Mouse (Mus musculus) heart, embryonic 11.5 days (tissue): Measurements from ENCODE around the gene Gm6904. TPM values are rescaled to one million over a fixed set of nuclear protein-coding genes. Genes with fewer than 3 reads are reported as not detected.
"Not testable (repeated sequence)": the region's sequence is repeated elsewhere in the genome, so short reads cannot be mapped to it uniquely, and the experiment has no call there.

ENCODE experiments used
- ATAC-seq: fragments of 200-750 bp; cut with Nextera tagmentation; replicated peaks from 2 replicates; pipeline ENCODE4 v1.8.0; 2017; ENCODE audit warnings: moderate library complexity; ENCODE audit not compliant: insufficient number of reproducible peaks, low FRiP score, low TSS enrichment
- H3K27ac ChIP-seq: fragments of 300-500 bp; sonication (generic); 2 replicates; pipeline ENCODE4 v1.5.1; 2014; ENCODE audit warnings: mild to moderate bottlenecking, low read depth, low read length
- H3K27me3 ChIP-seq: fragments of 300-500 bp; sonication (generic); 2 replicates; pipeline ENCODE4 v1.6.1; 2014; ENCODE audit warnings: mild to moderate bottlenecking, low read length, mixed read lengths; ENCODE audit not compliant: control insufficient read depth, insufficient read depth
- H3K36me3 ChIP-seq: fragments of 300-500 bp; sonication (generic); 2 replicates; pipeline ENCODE4 v1.6.1; 2014; ENCODE audit warnings: mild to moderate bottlenecking, low read length, moderate library complexity, mixed read lengths; ENCODE audit not compliant: control insufficient read depth, insufficient read depth
- H3K4me1 ChIP-seq: fragments of 300-500 bp; sonication (generic); 2 replicates; pipeline ENCODE4 v1.6.1; 2014; ENCODE audit warnings: low read length; ENCODE audit not compliant: control insufficient read depth, insufficient read depth
- H3K4me2 ChIP-seq: fragments of 300-500 bp; sonication (generic); 2 replicates; pipeline ENCODE4 v1.6.1; 2014; ENCODE audit warnings: mild to moderate bottlenecking, moderate library complexity
- H3K4me3 ChIP-seq: fragments of 300-500 bp; sonication (generic); 2 replicates; pipeline ENCODE4 v1.5.1; 2014; ENCODE audit warnings: low read depth, low read length
- H3K9ac ChIP-seq: fragments of 300-500 bp; sonication (generic); 2 replicates; pipeline ENCODE4 v1.6.1; 2014; ENCODE audit warnings: mild to moderate bottlenecking, low read depth, low read length, moderate library complexity
- H3K9me3 ChIP-seq: fragments of 300-500 bp; sonication (generic); replicated peaks from 2 replicates; pipeline ENCODE4 v1.6.1; 2016; ENCODE audit warnings: low read length; ENCODE audit not compliant: control insufficient read depth
- WGBS: fragments of 180-500 bp; shearing (Covaris S2); extraction: QIAGEN DNeasy Blood & Tissue Kit; methylation state at CpG from one replicate; pipeline ENCODE4 v1.1.7; 2014; ENCODE audit not compliant: insufficient replicate concordance; 5-methylcytosine and 5-hydroxymethylcytosine counted together
- polyA plus RNA-seq: library from polyadenylated mRNA; unstranded; fragments of >200 nt; fragmentation: Nextera tagmentation; extraction: Ambion mirVana; gene quantifications from 2 replicates; pipeline ENCODE4 v1.2.1, GENCODE M21; 2014

The Gm6904 gene
- polyA plus RNA-seq = not detected in 2 replicates

DNA sequence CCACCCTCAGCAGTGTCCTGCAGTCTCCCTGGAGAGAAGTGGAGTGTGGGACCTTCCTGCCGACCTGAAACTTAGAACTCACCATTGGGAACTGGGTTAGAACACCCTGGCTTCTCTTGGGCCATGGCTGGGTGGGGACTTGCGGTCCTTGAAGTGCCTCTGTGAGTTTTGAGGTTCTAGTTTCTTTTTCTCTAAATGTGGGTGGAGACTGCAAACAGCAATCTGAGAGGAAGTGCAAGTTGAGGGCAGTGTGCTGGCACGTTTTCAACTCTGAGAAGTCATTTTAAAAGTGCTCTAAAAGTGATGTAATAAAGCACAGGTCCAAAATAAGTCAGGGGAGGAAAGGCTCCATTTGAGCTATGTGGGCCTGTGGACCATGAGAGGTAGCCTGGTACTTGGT is at the start of gene Gm6904:
TSS of gene Gm6904 (minus strand) at position 161 of the 400 bp plus-strand sequence.
- H3K9me3 ChIP-seq = no peaks in the 10 kb centered on the region
- no peak within 1 kb of the TSS for H3K27ac ChIP-seq
- no peak for ATAC-seq
- H3K4me3 ChIP-seq = no peak within 1 kb of the TSS
- H3K36me3 ChIP-seq = no peaks in the 10 kb centered on the region
- H3K4me1 ChIP-seq = no peaks in the 10 kb centered on the region
- no peaks in the 10 kb centered on the region for H3K27me3 ChIP-seq
- H3K4me2 ChIP-seq = no peak within 1 kb of the TSS
- 67% methylated on average over 3 of the region's 3 CpGs for WGBS
- no peak within 1 kb of the TSS for H3K9ac ChIP-seq

DNA sequence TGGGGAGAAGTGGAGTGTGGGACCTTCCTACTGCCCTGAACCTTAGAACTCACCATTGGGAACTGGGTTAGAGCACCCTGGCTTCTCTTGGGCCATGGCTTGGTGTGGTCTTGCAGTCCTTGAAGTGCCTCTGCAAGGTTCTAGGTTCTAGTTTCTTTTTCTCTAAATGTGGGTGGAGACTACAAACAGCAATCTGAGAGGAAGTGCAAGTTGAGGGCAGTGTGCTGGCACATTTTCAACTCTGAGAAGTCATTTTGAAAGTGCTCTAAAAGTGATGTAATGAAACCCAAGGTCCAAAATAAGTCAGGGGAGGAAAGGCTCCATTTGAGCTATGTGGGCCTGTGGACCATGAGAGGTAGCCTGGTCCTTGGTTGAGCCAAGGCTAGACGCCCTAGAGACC is 37.4 kb upstream of the Gm6904 start, which contains the start of gene Phf11a:
TSS of gene Phf11a (minus strand) at position 132 of the 400 bp plus-strand sequence.
- H3K9ac ChIP-seq, H3K36me3 ChIP-seq, H3K4me2 ChIP-seq, H3K4me1 ChIP-seq, ATAC-seq, H3K27ac ChIP-seq, H3K27me3 ChIP-seq, H3K9me3 ChIP-seq, H3K4me3 ChIP-seq: not testable (repeated sequence)
- 62% methylated on average over 1 of the region's 1 CpGs for WGBS

DNA sequence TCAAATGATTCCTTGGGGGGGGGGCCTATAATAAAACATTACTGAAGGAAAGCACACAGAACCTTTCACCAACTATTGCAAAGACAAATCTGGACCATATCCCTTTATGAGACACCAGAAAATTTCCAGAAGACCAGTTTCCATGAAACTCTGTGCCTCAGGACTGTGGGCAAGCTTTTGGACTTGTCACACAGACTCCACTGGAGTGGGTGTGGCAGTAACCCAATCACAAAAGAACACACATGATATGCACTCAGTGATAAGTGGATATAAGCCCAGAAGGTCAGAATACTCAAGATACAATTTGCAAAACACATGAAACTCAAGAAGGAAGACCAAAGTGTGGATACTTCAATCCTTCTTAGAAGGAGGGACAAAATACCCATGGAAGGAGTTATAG is 31.8 kb upstream of the Gm6904 start:
- H3K4me2 ChIP-seq, H3K4me3 ChIP-seq, H3K4me1 ChIP-seq, H3K27ac ChIP-seq, H3K9ac ChIP-seq, H3K9me3 ChIP-seq, ATAC-seq, H3K36me3 ChIP-seq, H3K27me3 ChIP-seq: not testable (repeated sequence)

DNA sequence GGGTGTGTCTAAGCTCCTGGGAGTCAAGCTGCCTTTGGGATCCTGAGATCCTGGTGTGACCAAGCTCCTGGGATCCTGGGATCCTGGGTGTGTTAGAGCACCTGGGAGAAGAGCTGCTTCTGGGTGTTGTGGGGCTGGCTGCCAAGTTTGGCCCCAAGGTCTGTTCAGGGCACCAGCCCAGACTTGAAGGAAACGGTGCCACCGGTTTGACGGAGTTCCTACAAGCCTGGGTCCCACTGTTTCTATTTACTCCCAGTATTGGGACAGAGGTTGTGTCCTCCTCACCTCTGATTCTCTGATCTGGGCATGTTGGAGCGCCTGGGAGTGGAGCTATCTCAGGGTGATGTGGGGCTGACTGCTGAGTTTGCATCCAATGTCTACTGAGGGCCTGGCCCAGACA is 14.9 kb upstream of the Gm6904 start:
- not testable (repeated sequence) for H3K9ac ChIP-seq, H3K4me2 ChIP-seq, H3K9me3 ChIP-seq, H3K4me1 ChIP-seq, H3K27ac ChIP-seq, H3K4me3 ChIP-seq, H3K27me3 ChIP-seq, H3K36me3 ChIP-seq, ATAC-seq
- 73% methylated on average over 4 of the region's 4 CpGs for WGBS

DNA sequence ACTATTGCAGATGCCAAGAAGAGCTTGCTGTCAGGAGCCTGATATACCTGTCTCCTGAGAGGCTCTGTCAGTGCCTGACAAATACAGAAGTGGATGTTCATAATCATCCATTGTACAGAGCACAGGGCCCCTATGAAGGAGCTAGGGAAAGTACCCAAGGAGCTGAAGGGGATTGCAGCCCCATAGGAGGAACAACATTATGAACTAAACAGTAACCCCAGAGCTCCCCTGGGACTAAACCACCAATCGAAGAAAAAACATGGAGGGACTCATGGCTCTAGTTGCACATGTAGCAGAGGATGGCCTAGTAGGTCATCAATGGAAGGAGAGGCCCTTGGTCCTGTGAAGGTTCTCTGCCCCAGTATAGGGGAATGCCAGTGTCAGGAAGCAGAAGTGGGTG is 4.2 kb downstream of the Gm6904 start:
- H3K27me3 ChIP-seq, H3K36me3 ChIP-seq, H3K4me3 ChIP-seq, H3K4me2 ChIP-seq, H3K9me3 ChIP-seq, H3K27ac ChIP-seq, H3K9ac ChIP-seq, ATAC-seq, H3K4me1 ChIP-seq: not testable (repeated sequence)
- WGBS = 67% methylated on average over 1 of the region's 1 CpGs

DNA sequence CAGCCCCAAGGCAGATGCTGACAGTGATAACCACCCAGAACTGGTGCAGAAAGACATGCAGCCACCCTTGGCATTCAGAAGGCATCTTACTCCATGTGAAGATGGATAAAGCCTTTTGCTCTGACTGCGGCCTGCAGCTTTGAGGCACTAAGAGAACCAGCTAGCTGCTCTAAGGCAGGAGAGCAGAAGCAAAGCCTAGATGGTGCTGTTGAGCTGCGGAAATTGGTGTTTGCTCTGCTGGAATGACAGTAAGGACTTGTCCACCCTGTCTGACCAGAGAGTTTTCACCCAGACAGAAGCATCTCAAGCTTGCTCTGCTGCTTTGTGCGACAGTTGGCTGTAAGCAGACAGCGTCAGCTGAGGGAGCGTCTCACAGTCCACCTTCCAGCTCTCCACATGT is 9.7 kb downstream of the Gm6904 start:
- WGBS = 55% methylated on average over 5 of the region's 5 CpGs
- H3K9me3 ChIP-seq = not testable (repeated sequence)

DNA sequence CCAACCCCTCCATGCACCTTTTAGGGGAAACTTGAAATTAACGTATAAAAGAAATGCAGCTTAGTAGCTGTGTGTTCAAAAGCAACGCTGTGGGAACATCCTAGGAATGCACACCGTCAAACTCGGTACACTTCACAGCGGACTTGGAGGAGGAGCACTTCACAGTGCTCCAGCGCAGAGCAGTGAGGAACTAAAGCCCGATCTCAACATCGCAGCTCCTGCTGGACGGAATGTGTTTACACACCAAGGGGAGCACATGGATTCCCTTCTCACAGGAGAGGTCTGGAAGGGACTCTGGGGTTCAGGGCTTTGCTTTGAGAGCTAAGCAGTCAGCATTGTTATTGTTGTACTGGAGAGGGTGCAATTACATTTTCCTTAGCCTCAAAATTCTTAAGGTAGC is 26.4 kb downstream of the Gm6904 start:
- no peak for ATAC-seq
- Histone ChIP-seq H3K9ac (no peak overlapping the region), H3K4me1 (no peaks in the 10 kb centered on the region), H3K27ac (no peak overlapping the region), H3K4me3 (no peak overlapping the region), H3K27me3 (no peaks in the 10 kb centered on the region; the same call in 1 of the 2 replicates), H3K9me3 (no peaks in the 10 kb centered on the region), H3K4me2 (no peak overlapping the region), H3K36me3 (peaks cover 18% of the 10 kb centered on the region)
- WGBS = 89% methylated on average over 9 of the region's 9 CpGs

More for the DNA sequence above, 9.7 kb downstream of the Gm6904 start:
- H3K36me3 ChIP-seq, ATAC-seq, H3K9ac ChIP-seq, H3K27me3 ChIP-seq, H3K4me1 ChIP-seq, H3K4me3 ChIP-seq, H3K27ac ChIP-seq, H3K4me2 ChIP-seq: not testable (repeated sequence)

DNA sequence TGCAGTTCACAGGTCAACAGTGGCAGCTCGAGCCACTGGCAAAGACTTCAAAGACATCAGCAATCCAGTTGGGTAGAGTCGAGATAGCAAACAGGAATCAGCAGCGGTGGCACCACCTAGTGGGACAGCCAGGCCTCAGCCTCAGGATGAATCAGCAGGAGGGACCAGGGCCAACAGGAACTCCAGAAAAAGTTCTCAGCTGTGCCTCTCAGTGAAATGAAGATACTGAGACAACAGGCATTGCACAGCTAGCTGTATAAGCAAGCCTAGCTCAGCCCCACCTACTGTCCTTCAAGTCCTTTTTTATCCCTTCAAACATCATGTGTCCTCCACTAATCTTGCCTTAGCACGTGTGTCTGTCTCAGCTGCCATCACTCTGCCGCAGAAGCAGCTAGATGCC is 28.0 kb downstream of the Gm6904 start:
- Histone ChIP-seq H3K27ac (no peak overlapping the region), H3K9ac (no peak overlapping the region), H3K4me2 (no peak overlapping the region), H3K4me3 (no peak overlapping the region), H3K4me1 (no peaks in the 10 kb centered on the region), H3K27me3 (no peaks in the 10 kb centered on the region; the same call in 1 of the 2 replicates), H3K36me3 (peaks cover 12% of the 10 kb centered on the region), H3K9me3 (no peaks in the 10 kb centered on the region)
- WGBS = 55% methylated on average over 5 of the region's 5 CpGs
- ATAC-seq = no peak

DNA sequence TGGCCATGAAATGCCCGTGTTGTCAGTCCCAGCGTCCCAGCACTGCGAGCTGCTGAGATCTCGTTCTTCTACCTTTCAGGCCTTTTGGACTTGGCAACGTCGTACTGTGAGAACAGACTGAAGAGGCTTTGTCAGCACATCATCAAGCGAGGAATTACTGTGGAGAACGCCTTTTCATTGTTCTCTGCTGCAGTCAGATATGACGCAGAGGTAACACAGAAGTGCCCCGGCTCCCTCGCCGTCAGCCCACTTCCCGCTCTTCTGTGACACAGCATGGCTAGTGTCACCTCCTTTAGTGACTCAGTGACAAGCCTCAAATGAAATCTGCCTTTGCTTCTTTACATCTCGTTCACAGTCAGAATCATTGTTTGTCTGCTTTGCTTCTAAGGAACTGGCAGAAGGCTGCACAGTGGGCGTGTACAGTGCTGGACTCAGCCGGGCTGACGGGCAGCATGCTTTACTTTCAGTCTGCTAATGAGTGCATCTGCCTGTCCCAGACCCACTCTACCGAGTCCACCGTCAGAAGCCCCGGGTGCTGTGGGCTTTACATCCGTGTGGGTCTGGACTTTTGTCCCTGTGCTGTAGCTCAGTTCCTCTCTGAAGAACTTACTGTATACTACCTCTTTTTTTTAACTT is 29.6 kb downstream of the Gm6904 start:
- no peak for ATAC-seq
- Histone ChIP-seq H3K9ac (no peak overlapping the region), H3K9me3 (no peaks in the 10 kb centered on the region), H3K4me3 (no peak overlapping the region), H3K4me1 (no peaks in the 10 kb centered on the region), H3K27me3 (no peaks in the 10 kb centered on the region; the same call in 1 of the 2 replicates), H3K36me3 (peaks cover 10% of the 10 kb centered on the region), H3K27ac (no peak overlapping the region), H3K4me2 (no peak overlapping the region)
- 60% methylated on average over 21 of the region's 21 CpGs for WGBS
